Mouse (Mus musculus): ENCODE results near the gene 2410015M20Rik. TPM values are rescaled to one million over a fixed set of nuclear protein-coding genes. Genes with fewer than 3 reads are reported as not detected.
A peak's percentile ranks its signal among the peaks of the same experiment; 100 is the strongest.

Gene 2410015M20Rik
- total and polyA plus RNA-seq, 2 experiments from 2014 or later = 79.7 to 247 TPM

- Histone ChIP-seq H3K9me3 (ENCODE audit: low read length) (no peaks in the 10 kb centered on the region), H3K4me3 (ENCODE audit: low read length) (no peak overlapping the region), H3K27ac (no peak overlapping the region), H3K9ac (replicated peaks; ENCODE audit: low read length) (no peak overlapping the region), H3K4me2 (ENCODE audit: low read depth, low read length) (no peak overlapping the region), H3K36me3 (ENCODE audit: insufficient read depth, low read length) (peaks cover 48% of the 10 kb centered on the region), H3K27me3 (ENCODE audit: insufficient read depth, low read length) (no peaks in the 10 kb centered on the region), H3K4me1 (ENCODE audit: insufficient read depth, low read length) (peaks cover 12% of the 10 kb centered on the region)
- 96% methylated on average over 4 of the region's 4 CpGs for WGBS
- no peak for TF ChIP-seq CTCF (IDR thresholded peaks at IDR 0.05; ENCODE audit: low read depth)
- ATAC-seq (no peak), DNase-seq (ENCODE audit: low spot score) (no peak)
Measured at GRCm38 (mm10) chr17:56588921-56589320, 20.6 kb downstream of the 2410015M20Rik start.

- TF ChIP-seq CTCF (IDR thresholded peaks at IDR 0.05; ENCODE audit: low read depth) = no peak
- Histone ChIP-seq H3K9me3 (ENCODE audit: low read length) (no peaks in the 10 kb centered on the region), H3K4me3 (ENCODE audit: low read length) (no peak overlapping the region), H3K27ac (no peak overlapping the region), H3K4me2 (ENCODE audit: low read depth, low read length) (no peak overlapping the region), H3K27me3 (ENCODE audit: insufficient read depth, low read length) (no peaks in the 10 kb centered on the region), H3K36me3 (ENCODE audit: insufficient read depth, low read length) (peaks cover 42% of the 10 kb centered on the region), H3K4me1 (ENCODE audit: insufficient read depth, low read length) (peaks cover 16% of the 10 kb centered on the region), H3K9ac (replicated peaks; ENCODE audit: low read length) (no peak overlapping the region)
- WGBS = 42% methylated on average over 1 of the region's 1 CpGs
- ATAC-seq (no peak), DNase-seq (ENCODE audit: low spot score) (no peak)
Measured at GRCm38 (mm10) chr17:56587773-56588172, 21.8 kb downstream of the 2410015M20Rik start.

GRCm38 (mm10) chr17:56585171-56585821 is 24.3 kb downstream of the 2410015M20Rik start:
- no peaks in the 10 kb centered on the region for H3K9me3 ChIP-seq (ENCODE audit: low read length)
- peaks cover 33% of the 10 kb centered on the region for H3K36me3 ChIP-seq (ENCODE audit: insufficient read depth, low read length)
- WGBS = under 1% methylated on average over 61 of the region's 61 CpGs

GRCm38 (mm10) chr17:56584257-56585130 is 25.1 kb downstream of the 2410015M20Rik start, which contains the start of the genes Safb2 and Safb:
Safb2 (minus strand) TSS chr17:56584585.
Safb (plus strand) TSS chr17:56584825.
- TF ChIP-seq CTCF (IDR thresholded peaks at IDR 0.05; ENCODE audit: low read depth) = peak; percentile 43
- Histone ChIP-seq H3K27me3 (ENCODE audit: insufficient read depth, low read length) (no peaks in the 10 kb centered on the region), H3K36me3 (ENCODE audit: insufficient read depth, low read length) (peaks cover 25% of the 10 kb centered on the region), H3K27ac (peak within 1 kb of the TSS; percentile 98), H3K4me2 (ENCODE audit: low read depth, low read length) (peak within 1 kb of the TSS; percentile 77), H3K9me3 (ENCODE audit: low read length) (no peaks in the 10 kb centered on the region), H3K4me1 (ENCODE audit: insufficient read depth, low read length) (peaks cover 18% of the 10 kb centered on the region), H3K9ac (replicated peaks; ENCODE audit: low read length) (peak within 1 kb of the TSS; percentile 93), H3K4me3 (ENCODE audit: low read length) (peak within 1 kb of the TSS; percentile 91)
- under 1% methylated on average over 89 of the region's 101 CpGs for WGBS
- DNase-seq (ENCODE audit: low spot score) = peak; percentile 100
- ATAC-seq = peak; percentile 95

More at GRCm38 (mm10) chr17:56585171-56585821, 24.3 kb downstream of the 2410015M20Rik start:
- Histone ChIP-seq H3K4me1 (ENCODE audit: insufficient read depth, low read length) (peaks cover 18% of the 10 kb centered on the region), H3K9ac (replicated peaks; ENCODE audit: low read length) (peak overlapping the region; percentile 93), H3K27me3 (ENCODE audit: insufficient read depth, low read length) (no peaks in the 10 kb centered on the region), H3K4me3 (ENCODE audit: low read length) (peak overlapping the region; percentile 91), H3K27ac (peak overlapping the region; percentile 98), H3K4me2 (ENCODE audit: low read depth, low read length) (peak overlapping the region; percentile 77)
- peak; percentile 63 for DNase-seq (ENCODE audit: low spot score)
- ATAC-seq = peak; percentile 19
- TF ChIP-seq CTCF (IDR thresholded peaks at IDR 0.05; ENCODE audit: low read depth) = no peak

GRCm38 (mm10) chr17:56583611-56584256 is 25.8 kb downstream of the 2410015M20Rik start:
- ATAC-seq (no peak; the same call in 1 of the 2 replicates), DNase-seq (ENCODE audit: low spot score) (peak; percentile 52)
- H3K27me3 ChIP-seq (ENCODE audit: insufficient read depth, low read length) = no peaks in the 10 kb centered on the region
- peak overlapping the region; percentile 81 for H3K9ac ChIP-seq (replicated peaks; ENCODE audit: low read length)
- no peaks in the 10 kb centered on the region for H3K9me3 ChIP-seq (ENCODE audit: low read length)
- no peak for TF ChIP-seq CTCF (IDR thresholded peaks at IDR 0.05; ENCODE audit: low read depth)
- 3% methylated on average over 31 of the region's 33 CpGs for WGBS
- H3K27ac ChIP-seq = peak overlapping the region; percentile 98
- peak overlapping the region; percentile 74 for H3K4me3 ChIP-seq (ENCODE audit: low read length)
- peak overlapping the region; percentile 65 for H3K4me2 ChIP-seq (ENCODE audit: low read depth, low read length)
- peaks cover 18% of the 10 kb centered on the region for H3K4me1 ChIP-seq (ENCODE audit: insufficient read depth, low read length)
- H3K36me3 ChIP-seq (ENCODE audit: insufficient read depth, low read length) = peaks cover 21% of the 10 kb centered on the region

- Histone ChIP-seq H3K9ac (replicated peaks; ENCODE audit: low read length) (peak overlapping the region; percentile 81; the same call in 1 of the 2 replicates), H3K36me3 (ENCODE audit: insufficient read depth, low read length) (peaks cover 21% of the 10 kb centered on the region), H3K27me3 (ENCODE audit: insufficient read depth, low read length) (no peaks in the 10 kb centered on the region), H3K27ac (no peak overlapping the region), H3K9me3 (ENCODE audit: low read length) (no peaks in the 10 kb centered on the region), H3K4me1 (ENCODE audit: insufficient read depth, low read length) (peaks cover 18% of the 10 kb centered on the region), H3K4me3 (ENCODE audit: low read length) (peak overlapping the region; percentile 74), H3K4me2 (ENCODE audit: low read depth, low read length) (peak overlapping the region; percentile 65)
- TF ChIP-seq CTCF (IDR thresholded peaks at IDR 0.05; ENCODE audit: low read depth) = no peak
- 59% methylated on average over 1 of the region's 1 CpGs for WGBS
- ATAC-seq (no peak), DNase-seq (ENCODE audit: low spot score) (no peak)
Measured at GRCm38 (mm10) chr17:56583071-56583470, 26.5 kb downstream of the 2410015M20Rik start.

Data from hindbrain, postnatal 0 days (tissue).